Mouse (Mus musculus) gastrocnemius, adult 18-20 months (tissue): ENCODE data around the gene Cmpk1. TPM values are rescaled to one million over a fixed set of nuclear protein-coding genes. Genes with fewer than 3 reads are reported as not detected.
A peak's percentile ranks its signal among the peaks of the same experiment; 100 is the strongest.

Source experiments
- DNase-seq: peaks from one replicate; pipeline ENCODE4 v3.0.0; 2021; ENCODE audit warnings: low spot score
- total RNA-seq, 2 experiments: library from RNA; stranded (reverse); gene quantifications; 2 replicates each; pipeline ENCODE4 v1.2.3; 2021

Gene Cmpk1
- total RNA-seq, 2 experiments from 2014 or later = 16.9 to 17.1 TPM

DNA sequence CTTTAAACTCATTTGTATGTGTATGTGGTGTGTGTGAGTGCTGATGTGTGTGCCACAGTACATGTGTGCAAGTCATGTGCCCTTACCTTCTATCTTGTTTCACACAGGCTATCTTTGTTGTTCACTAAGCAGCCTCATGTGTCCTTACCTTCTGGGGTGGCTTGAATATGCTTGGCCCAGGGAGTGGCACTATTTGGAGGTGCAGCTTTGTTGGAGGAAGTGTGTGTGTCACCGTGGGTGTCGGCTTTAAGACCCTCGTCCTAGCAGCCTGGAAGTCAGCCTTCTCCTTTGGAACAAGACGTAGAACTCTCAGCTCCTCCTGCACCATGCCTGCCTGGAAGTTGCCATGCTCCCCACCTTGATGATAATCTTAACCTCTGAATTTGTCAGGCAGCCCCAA lies 40.6 kb downstream of the Cmpk1 start:
- no peak for DNase-seq

- no peak for DNase-seq
Measured at GRCm38 (mm10) chr4:114945021-114945420, 42.0 kb downstream of the Cmpk1 start.

- DNase-seq = no peak
Measured at GRCm38 (mm10) chr4:114942583-114942982, 44.5 kb downstream of the Cmpk1 start.

DNA sequence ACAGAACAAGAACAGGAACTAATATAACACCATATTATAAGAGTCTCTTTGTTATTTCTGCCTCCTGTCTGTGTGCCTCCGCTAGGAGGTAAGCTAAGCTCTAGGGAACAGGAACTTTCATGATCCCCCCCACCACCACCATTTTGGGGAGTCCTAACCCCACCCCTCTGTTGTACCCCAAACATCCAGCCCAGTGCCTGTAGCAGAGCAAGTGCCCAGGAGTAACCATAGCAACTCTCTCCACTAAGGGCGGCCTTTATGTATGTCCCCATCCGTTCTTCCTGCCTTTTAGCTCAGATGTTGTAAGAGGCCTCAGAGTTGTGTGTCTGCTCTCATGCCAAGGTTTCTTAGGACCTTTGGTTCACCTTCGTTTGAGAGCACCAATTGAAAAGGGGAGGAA lies 44.9 kb downstream of the Cmpk1 start:
- no peak for DNase-seq

GRCm38 (mm10) chr4:114941311-114941710 lies 45.7 kb downstream of the Cmpk1 start:
- no peak for DNase-seq

DNA sequence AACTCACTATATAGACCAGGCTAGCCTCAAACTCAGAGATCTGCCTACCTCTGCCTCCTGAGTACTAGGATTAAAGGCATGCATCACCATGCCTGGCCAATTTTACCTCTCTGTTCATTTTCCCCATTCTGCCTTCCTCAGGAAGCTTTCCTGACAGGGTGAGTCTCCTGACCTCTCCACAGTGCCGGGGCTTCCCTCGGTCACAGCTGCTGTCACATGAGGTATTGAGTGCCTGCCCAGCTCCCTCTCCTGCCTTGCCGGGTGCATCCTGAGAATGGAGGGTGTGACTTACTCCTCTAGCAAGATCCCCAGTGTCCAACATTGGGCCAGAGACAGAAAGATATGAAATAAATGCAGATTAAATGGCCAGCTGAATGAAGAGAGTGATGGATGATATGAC lies 48.8 kb downstream of the Cmpk1 start:
- no peak for DNase-seq

- peak; percentile 50 for DNase-seq
Measured at GRCm38 (mm10) chr4:114937459-114938047, 49.5 kb downstream of the Cmpk1 start.

GRCm38 (mm10) chr4:114934188-114934587 lies 52.9 kb downstream of the Cmpk1 start:
- no peak for DNase-seq

GRCm38 (mm10) chr4:114932747-114933146 lies 54.3 kb downstream of the Cmpk1 start:
- no peak for DNase-seq

- no peak for DNase-seq
Measured at GRCm38 (mm10) chr4:114929155-114929554, 57.9 kb downstream of the Cmpk1 start.

GRCm38 (mm10) chr4:114925917-114926312 lies 61.1 kb downstream of the Cmpk1 start, which contains the start of gene Foxe3:
Foxe3 (minus strand) TSS chr4:114926013.
- DNase-seq = no peak

DNA sequence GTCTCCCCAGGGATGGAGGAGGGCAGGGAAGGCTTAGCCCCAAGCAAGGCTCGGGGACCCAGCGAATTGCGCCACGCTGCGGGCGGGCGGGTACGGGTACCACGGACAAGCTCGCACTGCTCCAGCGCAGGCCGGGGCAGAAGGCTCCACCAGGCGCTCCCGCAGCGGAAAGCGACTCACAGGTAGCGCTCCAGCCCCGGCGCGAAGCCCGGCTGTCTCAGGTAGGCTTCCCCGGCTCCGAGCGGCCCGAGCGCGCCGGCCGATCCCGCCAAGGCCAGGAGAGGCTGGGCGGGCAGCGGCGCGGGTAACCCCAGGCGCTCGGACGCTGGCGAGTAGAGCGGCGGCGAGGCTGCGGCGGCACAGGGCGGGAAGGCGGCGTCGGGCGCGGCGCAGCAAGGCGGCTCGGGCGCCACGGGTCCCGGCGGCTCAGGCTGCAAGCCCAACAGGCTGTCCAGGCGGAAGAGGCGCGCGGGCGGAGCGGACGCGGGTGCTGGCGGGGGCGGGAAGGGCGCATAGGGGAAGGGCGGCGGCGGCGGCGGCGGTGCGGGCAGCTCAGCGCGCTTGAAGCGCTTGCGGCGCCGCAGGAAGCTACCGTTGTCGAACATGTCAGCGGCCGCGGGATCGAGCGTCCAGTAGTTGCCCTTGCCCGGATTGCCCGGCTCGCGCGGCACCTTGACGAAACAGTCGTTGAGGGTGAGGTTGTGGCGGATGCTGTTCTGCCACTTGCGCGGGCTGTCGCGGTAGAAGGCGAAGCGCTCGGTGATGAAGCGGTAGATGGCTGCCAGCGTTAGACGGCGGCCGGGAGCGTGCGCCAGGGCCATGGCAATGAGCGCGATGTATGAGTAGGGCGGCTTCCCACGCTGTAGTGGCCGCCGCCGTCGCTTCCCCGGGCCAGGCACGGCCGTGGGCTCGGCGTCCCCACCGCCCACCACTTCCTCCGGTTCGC lies 61.8 kb downstream of the Cmpk1 start:
- DNase-seq = no peak

DNA sequence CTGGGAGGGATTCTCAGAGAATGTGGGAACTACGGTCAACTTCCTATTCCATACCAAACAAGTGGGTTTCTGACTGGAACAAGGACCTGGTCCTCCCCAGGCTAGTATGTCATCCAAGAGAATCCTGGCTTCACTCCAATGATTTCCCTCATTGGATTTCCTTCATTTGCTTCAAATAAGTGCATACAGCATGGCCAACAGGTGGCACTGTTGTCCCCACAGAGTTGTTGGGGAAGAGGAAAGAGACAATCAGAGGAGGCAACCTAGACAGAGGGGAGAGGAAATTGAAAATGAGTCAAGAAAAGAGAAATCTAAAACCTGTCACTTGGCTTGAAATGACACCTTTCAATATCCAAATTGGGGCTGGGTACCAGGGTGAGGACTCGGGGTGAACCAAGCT lies 70.0 kb downstream of the Cmpk1 start:
- DNase-seq = peak; percentile 48

- DNase-seq = no peak
Measured at GRCm38 (mm10) chr4:114916056-114916455, 71.0 kb downstream of the Cmpk1 start.

- peak; percentile 36 for DNase-seq
Measured at GRCm38 (mm10) chr4:114913594-114913962, 73.5 kb downstream of the Cmpk1 start.

GRCm38 (mm10) chr4:114912705-114913593 lies 74.1 kb downstream of the Cmpk1 start:
- no peak for DNase-seq

- DNase-seq = no peak
Measured at GRCm38 (mm10) chr4:114909602-114910484, 77.2 kb downstream of the Cmpk1 start.
